In the genomic region with DNA sequence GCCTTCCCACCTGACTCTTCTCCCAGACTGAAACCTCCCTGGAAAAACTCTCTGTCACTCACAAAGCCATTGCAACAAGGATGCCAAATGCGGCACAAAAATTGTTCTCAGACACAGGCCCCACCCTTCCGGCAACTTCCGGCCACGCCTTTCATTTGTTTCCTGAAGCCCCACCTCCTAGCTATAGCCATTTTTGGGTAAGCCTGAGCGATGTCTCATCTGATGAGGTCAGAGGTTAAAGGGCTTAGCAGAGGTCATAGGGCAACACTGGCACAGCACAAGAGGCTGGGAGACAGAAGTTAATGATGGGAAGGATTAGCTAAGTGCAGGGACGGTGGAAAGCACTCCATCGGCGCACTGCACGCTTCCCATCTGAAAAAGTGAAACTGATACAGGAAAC, we compare ENCODE assay signal across 10 mouse cellular contexts. TPM values are rescaled to one million over a fixed set of nuclear protein-coding genes. Genes with fewer than 3 reads are reported as not detected.
A peak's percentile ranks its signal among the peaks of the same experiment; 100 is the strongest.
DNase-seq lines count a peak whose midpoint lies in the region; ATAC-seq and TF ChIP-seq lines count a peak whose summit lies in the region.
"Had no signal": no experiment of that assay in that cellular context is flagged by ENCODE, and none has a peak within 500 bp of the region (broad histone marks: within the 10 kb centered on the region; RNA-seq: fewer than 3 reads in every experiment).

No protein-coding gene starts in this region.

- H3K36me3 ChIP-seq in liver, adult 2 months (ENCODE audit: control insufficient read depth, insufficient read depth, low read length) = no peaks in the 10 kb centered on the region
- H3K36me3 ChIP-seq in embryonic facial prominence, embryonic 10.5 days (replicated peaks) = peaks cover 27% of the 10 kb centered on the region
- H3K36me3 ChIP-seq in liver, embryonic 15.5 days (replicated peaks) = no peaks in the 10 kb centered on the region
- no peaks in the 10 kb centered on the region for H3K36me3 ChIP-seq in stomach, embryonic 16.5 days (ENCODE audit: control insufficient read depth, insufficient read depth, low read length)
- H3K36me3 ChIP-seq in forebrain, embryonic 11.5 days (ENCODE audit: control insufficient read depth, insufficient read depth, low read length) = peaks cover 2% of the 10 kb centered on the region; the same call in 1 of the 2 replicates
- H3K36me3 ChIP-seq in hindbrain, postnatal 0 days (ENCODE audit: insufficient read depth, low read length) = no peaks in the 10 kb centered on the region
- H3K36me3 ChIP-seq: heart, embryonic 10.5 days had no signal

- H3K79me2 ChIP-seq in liver, adult 2 months (ENCODE audit: control insufficient read depth, insufficient read depth, low read length) = no peaks in the 10 kb centered on the region

- no peak overlapping the region for H3K9ac ChIP-seq in liver, adult 2 months (ENCODE audit: low read depth, low read length)
- no peak overlapping the region for H3K9ac ChIP-seq in liver, embryonic 15.5 days
- H3K9ac ChIP-seq in stomach, embryonic 16.5 days (ENCODE audit: low read length) = peak overlapping the region; percentile 26; the same call in 1 of the 2 replicates
- no peak overlapping the region for H3K9ac ChIP-seq in forebrain, embryonic 11.5 days (ENCODE audit: low read length)
- no peak overlapping the region for H3K9ac ChIP-seq in hindbrain, postnatal 0 days (replicated peaks; ENCODE audit: low read length)

- H3K9me3 ChIP-seq in embryonic facial prominence, embryonic 10.5 days = no peaks in the 10 kb centered on the region
- H3K9me3 ChIP-seq in liver, embryonic 15.5 days (replicated peaks) = no peaks in the 10 kb centered on the region
- no peaks in the 10 kb centered on the region for H3K9me3 ChIP-seq in stomach, embryonic 16.5 days (replicated peaks; ENCODE audit: control insufficient read depth, low read length)
- no peaks in the 10 kb centered on the region for H3K9me3 ChIP-seq in forebrain, embryonic 11.5 days (ENCODE audit: control insufficient read depth, low read length)
- H3K9me3 ChIP-seq in hindbrain, postnatal 0 days (ENCODE audit: low read length) = no peaks in the 10 kb centered on the region
- H3K9me3 ChIP-seq: heart, embryonic 10.5 days had no signal

- TF ChIP-seq CTCF in liver, adult 2 months (IDR thresholded peaks at IDR 0.05; ENCODE audit: low read depth, low read length) = no peak
- TF ChIP-seq CTCF in hindbrain, postnatal 0 days (IDR thresholded peaks at IDR 0.05; ENCODE audit: low read depth) = no peak
- TF ChIP-seq CTCF in cerebellum, adult 2 months (IDR thresholded peaks at IDR 0.05; ENCODE audit: borderline replicate concordance, insufficient read depth, low read depth, low read length) = no peak

- H3K27ac ChIP-seq in liver, adult 2 months (replicated peaks; ENCODE audit: insufficient read depth, low read depth, low read length) = peak overlapping the region; percentile 62
- no peak overlapping the region for H3K27ac ChIP-seq in embryonic facial prominence, embryonic 10.5 days (replicated peaks)
- 0 out of 2 replicates have a peak overlapping the region, but pooled peaks have one; percentile 33 for H3K27ac ChIP-seq in liver, embryonic 15.5 days (replicated peaks)
- peak overlapping the region; percentile 60; the same call in 1 of the 2 replicates for H3K27ac ChIP-seq in stomach, embryonic 16.5 days (ENCODE audit: low read length)
- H3K27ac ChIP-seq in forebrain, embryonic 11.5 days (ENCODE audit: low read depth, low read length) = no peak overlapping the region
- no peak overlapping the region for H3K27ac ChIP-seq in hindbrain, postnatal 0 days
- no peak overlapping the region for H3K27ac ChIP-seq in cerebellum, adult 2 months (ENCODE audit: insufficient read depth, low read length)
- H3K27ac ChIP-seq: heart, embryonic 10.5 days had no signal

- H3K4me1 ChIP-seq in liver, adult 2 months (ENCODE audit: control insufficient read depth, insufficient read depth, low read length) = 0 out of 2 replicates have a peak, but pooled peaks cover 3% of the 10 kb centered on the region
- H3K4me1 ChIP-seq in embryonic facial prominence, embryonic 10.5 days = peaks cover 36% of the 10 kb centered on the region
- H3K4me1 ChIP-seq in liver, embryonic 15.5 days (replicated peaks) = peaks cover 24% of the 10 kb centered on the region
- H3K4me1 ChIP-seq in stomach, embryonic 16.5 days (ENCODE audit: control insufficient read depth, insufficient read depth, low read length) = 0 out of 2 replicates have a peak, but pooled peaks cover 12% of the 10 kb centered on the region
- H3K4me1 ChIP-seq in forebrain, embryonic 11.5 days (replicated peaks; ENCODE audit: control insufficient read depth, insufficient read depth, low read length) = 0 out of 2 replicates have a peak, but pooled peaks cover 5% of the 10 kb centered on the region
- no peaks in the 10 kb centered on the region; the same call in 1 of the 2 replicates for H3K4me1 ChIP-seq in hindbrain, postnatal 0 days (ENCODE audit: insufficient read depth, low read length)
- peaks cover 32% of the 10 kb centered on the region for H3K4me1 ChIP-seq in cerebellum, adult 2 months (ENCODE audit: control insufficient read depth, insufficient read depth, low read length)

- WGBS in liver, adult 2 months = 32% methylated on average over 9 of the region's 9 CpGs
- 44% methylated on average over 9 of the region's 9 CpGs for WGBS in embryonic facial prominence, embryonic 10.5 days
- WGBS in liver, embryonic 15.5 days (ENCODE audit: insufficient replicate concordance) = 56% methylated on average over 9 of the region's 9 CpGs
- 39% methylated on average over 9 of the region's 9 CpGs for WGBS in stomach, embryonic 16.5 days
- WGBS in forebrain, embryonic 11.5 days = 47% methylated on average over 9 of the region's 9 CpGs
- 74% methylated on average over 9 of the region's 9 CpGs for WGBS in hindbrain, postnatal 0 days
- WGBS in cerebellum, adult 2 months = 84% methylated on average over 9 of the region's 9 CpGs

- peak overlapping the region; percentile 25 for H3K4me2 ChIP-seq in liver, embryonic 15.5 days
- H3K4me2 ChIP-seq in stomach, embryonic 16.5 days (ENCODE audit: low read depth, low read length) = peak overlapping the region; percentile 35
- no peak overlapping the region for H3K4me2 ChIP-seq in forebrain, embryonic 11.5 days (ENCODE audit: low read depth, low read length, severe bottlenecking)
- no peak overlapping the region for H3K4me2 ChIP-seq in hindbrain, postnatal 0 days (ENCODE audit: low read depth, low read length)

- TF ChIP-seq POLR2A in liver, adult 2 months (IDR thresholded peaks at IDR 0.05; ENCODE audit: extremely low read depth, insufficient read depth, low read length) = no peak
- no peak for TF ChIP-seq POLR2A in cerebellum, adult 2 months (IDR thresholded peaks at IDR 0.05; ENCODE audit: borderline replicate concordance, insufficient read depth, low read length)

- ATAC-seq in liver, embryonic 15.5 days (ENCODE audit: insufficient read depth) = no peak
- ATAC-seq in stomach, embryonic 16.5 days (ENCODE audit: insufficient read depth, low FRiP score) = peak; percentile 12; the same call in 1 of the 2 replicates
- no peak for ATAC-seq in forebrain, embryonic 11.5 days (replicated peaks; ENCODE audit: low FRiP score)
- no peak for ATAC-seq in hindbrain, postnatal 0 days

- peak overlapping the region; percentile 8; the same call in 1 of the 2 replicates for H3K4me3 ChIP-seq in liver, adult 2 months (ENCODE audit: insufficient read depth, low read depth, low read length)
- no peak overlapping the region for H3K4me3 ChIP-seq in embryonic facial prominence, embryonic 10.5 days
- no peak overlapping the region for H3K4me3 ChIP-seq in liver, embryonic 15.5 days (replicated peaks)
- H3K4me3 ChIP-seq in stomach, embryonic 16.5 days (replicated peaks; ENCODE audit: low read length) = peak overlapping the region; percentile 18; the same call in 1 of the 2 replicates
- no peak overlapping the region for H3K4me3 ChIP-seq in forebrain, embryonic 11.5 days (ENCODE audit: low read depth, low read length)
- no peak overlapping the region for H3K4me3 ChIP-seq in hindbrain, postnatal 0 days (ENCODE audit: low read length)
- no peak overlapping the region for H3K4me3 ChIP-seq in cerebellum, adult 2 months (replicated peaks; ENCODE audit: insufficient read depth, low read depth, low read length)
- H3K4me3 ChIP-seq: heart, embryonic 10.5 days had no signal

- DNase-seq in liver, adult 2 months (ENCODE audit: extremely low read depth, low read depth, low spot score) = peak; percentile 70
- DNase-seq in liver = no peak
- peak; percentile 24 for DNase-seq in embryonic facial prominence, embryonic 10.5 days (ENCODE audit: low spot score)
- no peak for DNase-seq in forebrain, embryonic 11.5 days (ENCODE audit: low spot score)
- no peak for DNase-seq in hindbrain, postnatal 0 days (ENCODE audit: low spot score)
- no peak for DNase-seq in cerebellum, adult 2 months

- no peaks in the 10 kb centered on the region for H3K27me3 ChIP-seq in liver, adult 2 months (ENCODE audit: control insufficient read depth, insufficient read depth, low read length)
- H3K27me3 ChIP-seq in embryonic facial prominence, embryonic 10.5 days (replicated peaks; ENCODE audit: low read depth, poor library complexity, severe bottlenecking) = peaks cover 45% of the 10 kb centered on the region
- H3K27me3 ChIP-seq in liver, embryonic 15.5 days = peaks cover 70% of the 10 kb centered on the region
- peaks cover 3% of the 10 kb centered on the region; the same call in 1 of the 2 replicates for H3K27me3 ChIP-seq in stomach, embryonic 16.5 days (ENCODE audit: control insufficient read depth, insufficient read depth, low read length)
- no peaks in the 10 kb centered on the region for H3K27me3 ChIP-seq in forebrain, embryonic 11.5 days (ENCODE audit: control insufficient read depth, insufficient read depth, low read length)
- H3K27me3 ChIP-seq in hindbrain, postnatal 0 days (ENCODE audit: insufficient read depth, low read length) = no peaks in the 10 kb centered on the region
- no peaks in the 10 kb centered on the region for H3K27me3 ChIP-seq in cerebellum, adult 2 months (ENCODE audit: control insufficient read depth, insufficient read depth, low read length)

RNA-seq across cellular contexts. Expression of a gene that starts 12.4 kb away (rescaled TPM):
- 0.87 and 1.1 TPM in 2 replicates for total RNA-seq in liver, adult 2 months (2014; rRNA removed)
- polyA plus RNA-seq in liver, adult 2 months (2012; rRNA removed) = 20.9 and 22.5 TPM in 2 replicates
- 43.6 and 60.0 TPM in 2 replicates for polyA plus RNA-seq in embryonic facial prominence, embryonic 10.5 days (2016; fragmentation: Nextera tagmentation; extraction: Ambion mirVana)
- polyA plus RNA-seq in liver, embryonic 15.5 days (2015; fragmentation: Nextera tagmentation; extraction: Ambion mirVana) = 1.1 and 1.3 TPM in 2 replicates
- polyA plus RNA-seq in stomach, embryonic 16.5 days (2015; fragmentation: Nextera tagmentation; extraction: Ambion mirVana) = 47.3 and 61.7 TPM in 2 replicates
- 83.4 and 86.8 TPM in 2 replicates for polyA plus RNA-seq in forebrain, embryonic 11.5 days (2014; fragmentation: Nextera tagmentation; extraction: Ambion mirVana)
- total RNA-seq in hindbrain, postnatal 0 days (2014; rRNA removed) = 17.1 and 18.7 TPM in 2 replicates
- polyA plus RNA-seq in hindbrain, postnatal 0 days (2015; fragmentation: Nextera tagmentation; extraction: Ambion mirVana) = 17.8 and 19.2 TPM in 2 replicates
- 39.6 and 46.5 TPM in 2 replicates for polyA plus RNA-seq in cerebellum, adult 2 months (2012; rRNA removed)
- total RNA-seq: megakaryocyte-erythroid progenitor cell, adult 5-6 weeks had no signal

RNA-seq across cellular contexts. Expression of a gene that starts 41.8 kb away (rescaled TPM):
- 0.34 and 4.2 TPM in 2 replicates for total RNA-seq in liver, adult 2 months (2014; rRNA removed)
- 0.19 TPM in 1 of 2 replicates, not detected in the other for polyA plus RNA-seq in liver, adult 2 months (2012; rRNA removed)
- 15.6 and 16.2 TPM in 2 replicates for polyA plus RNA-seq in embryonic facial prominence, embryonic 10.5 days (2016; fragmentation: Nextera tagmentation; extraction: Ambion mirVana)
- polyA plus RNA-seq in liver, embryonic 15.5 days (2015; fragmentation: Nextera tagmentation; extraction: Ambion mirVana) = 4.0 and 4.5 TPM in 2 replicates
- polyA plus RNA-seq in stomach, embryonic 16.5 days (2015; fragmentation: Nextera tagmentation; extraction: Ambion mirVana) = 8.6 and 32.4 TPM in 2 replicates
- 10.7 and 10.9 TPM in 2 replicates for polyA plus RNA-seq in forebrain, embryonic 11.5 days (2014; fragmentation: Nextera tagmentation; extraction: Ambion mirVana)
- total RNA-seq in hindbrain, postnatal 0 days (2014; rRNA removed) = 122 and 131 TPM in 2 replicates
- 392 and 410 TPM in 2 replicates for polyA plus RNA-seq in hindbrain, postnatal 0 days (2015; fragmentation: Nextera tagmentation; extraction: Ambion mirVana)
- 196 and 220 TPM in 2 replicates for polyA plus RNA-seq in cerebellum, adult 2 months (2012; rRNA removed)
- total RNA-seq: megakaryocyte-erythroid progenitor cell, adult 5-6 weeks had no signal

RNA-seq across cellular contexts. Expression of a gene that starts 41.9 kb away (rescaled TPM):
- not detected in 2 replicates for total RNA-seq in liver, adult 2 months (2014; rRNA removed)
- polyA plus RNA-seq in liver, adult 2 months (2012; rRNA removed) = not detected in 2 replicates
- 0.77 TPM in 1 of 2 replicates, not detected in the other for polyA plus RNA-seq in embryonic facial prominence, embryonic 10.5 days (2016; fragmentation: Nextera tagmentation; extraction: Ambion mirVana)
- not detected in 2 replicates for polyA plus RNA-seq in liver, embryonic 15.5 days (2015; fragmentation: Nextera tagmentation; extraction: Ambion mirVana)
- not detected in 2 replicates for polyA plus RNA-seq in stomach, embryonic 16.5 days (2015; fragmentation: Nextera tagmentation; extraction: Ambion mirVana)
- polyA plus RNA-seq in forebrain, embryonic 11.5 days (2014; fragmentation: Nextera tagmentation; extraction: Ambion mirVana) = not detected in 2 replicates
- total RNA-seq in hindbrain, postnatal 0 days (2014; rRNA removed) = 4.5 and 6.8 TPM in 2 replicates
- 1.3 and 1.7 TPM in 2 replicates for polyA plus RNA-seq in hindbrain, postnatal 0 days (2015; fragmentation: Nextera tagmentation; extraction: Ambion mirVana)
- 1.6 and 1.7 TPM in 2 replicates for polyA plus RNA-seq in cerebellum, adult 2 months (2012; rRNA removed)
- total RNA-seq: megakaryocyte-erythroid progenitor cell, adult 5-6 weeks had no signal

RNA-seq across cellular contexts. Expression of a gene that starts 44.4 kb away (rescaled TPM):
- total RNA-seq in liver, adult 2 months (2014; rRNA removed) = not detected in 2 replicates
- polyA plus RNA-seq in liver, adult 2 months (2012; rRNA removed) = not detected in 2 replicates
- not detected in 2 replicates for polyA plus RNA-seq in embryonic facial prominence, embryonic 10.5 days (2016; fragmentation: Nextera tagmentation; extraction: Ambion mirVana)
- polyA plus RNA-seq in liver, embryonic 15.5 days (2015; fragmentation: Nextera tagmentation; extraction: Ambion mirVana) = not detected in 2 replicates
- polyA plus RNA-seq in stomach, embryonic 16.5 days (2015; fragmentation: Nextera tagmentation; extraction: Ambion mirVana) = not detected in 2 replicates
- polyA plus RNA-seq in forebrain, embryonic 11.5 days (2014; fragmentation: Nextera tagmentation; extraction: Ambion mirVana) = 0.39 TPM in 1 of 2 replicates, not detected in the other
- 0.68 and 2.0 TPM in 2 replicates for total RNA-seq in hindbrain, postnatal 0 days (2014; rRNA removed)
- polyA plus RNA-seq in hindbrain, postnatal 0 days (2015; fragmentation: Nextera tagmentation; extraction: Ambion mirVana) = 1.3 and 1.8 TPM in 2 replicates
- polyA plus RNA-seq in cerebellum, adult 2 months (2012; rRNA removed) = 0.33 and 0.67 TPM in 2 replicates
- total RNA-seq: megakaryocyte-erythroid progenitor cell, adult 5-6 weeks had no signal
- polyA plus RNA-seq: heart, embryonic 10.5 days had no signal

Comparison
In these comparisons a context has a peak if more than half of its experiments do, and no peak if none do; other contexts are left out.
1. DNase-seq: peak in liver, adult 2 months (single experiment) and embryonic facial prominence, embryonic 10.5 days (single experiment); none in liver (single experiment), forebrain, embryonic 11.5 days (single experiment), hindbrain, postnatal 0 days (single experiment) and cerebellum, adult 2 months (0 of 2).
2. H3K4me3 ChIP-seq: peak in liver, adult 2 months (single experiment) and stomach, embryonic 16.5 days (single experiment); none in embryonic facial prominence, embryonic 10.5 days (single experiment), liver, embryonic 15.5 days (single experiment), forebrain, embryonic 11.5 days (single experiment), hindbrain, postnatal 0 days (single experiment) and cerebellum, adult 2 months (single experiment).
3. H3K27ac ChIP-seq: peak in liver, adult 2 months (single experiment), liver, embryonic 15.5 days (single experiment) and stomach, embryonic 16.5 days (single experiment); none in embryonic facial prominence, embryonic 10.5 days (single experiment), forebrain, embryonic 11.5 days (single experiment), hindbrain, postnatal 0 days (single experiment) and cerebellum, adult 2 months (single experiment).
4. H3K4me2 ChIP-seq: peak in liver, embryonic 15.5 days (single experiment) and stomach, embryonic 16.5 days (single experiment); none in forebrain, embryonic 11.5 days (single experiment) and hindbrain, postnatal 0 days (single experiment).